Mouse (Mus musculus) forebrain, embryonic 16.5 days (tissue): Measurements from ENCODE around the gene Slc44a4. TPM values are rescaled to one million over a fixed set of nuclear protein-coding genes. Genes with fewer than 3 reads are reported as not detected.
"Not testable (repeated sequence)": the region's sequence is repeated elsewhere in the genome, so short reads cannot be mapped to it uniquely, and the experiment has no call there.

Experiments used
- ATAC-seq: fragments of 200-750 bp; cut with Nextera tagmentation; 2 replicates; pipeline ENCODE4 v1.8.0; 2017; ENCODE audit warnings: mild to moderate bottlenecking, moderate library complexity
- H3K27ac ChIP-seq: fragments of 300-500 bp; sonication (generic); 2 replicates; pipeline ENCODE4 v1.5.1; 2014; ENCODE audit warnings: low read length, control low read depth
- H3K27me3 ChIP-seq: fragments of 300-500 bp; sonication (generic); replicated peaks from 2 replicates; pipeline ENCODE4 v1.6.1; 2014; ENCODE audit warnings: low read length; ENCODE audit not compliant: control insufficient read depth, insufficient read depth
- H3K36me3 ChIP-seq: fragments of 300-500 bp; sonication (generic); 2 replicates; pipeline ENCODE4 v1.6.1; 2014; ENCODE audit not compliant: control insufficient read depth, insufficient read depth
- H3K4me1 ChIP-seq: fragments of 300-500 bp; sonication (generic); replicated peaks from 2 replicates; pipeline ENCODE4 v1.6.1; 2014; ENCODE audit warnings: low read length; ENCODE audit not compliant: control insufficient read depth, insufficient read depth
- H3K4me2 ChIP-seq: fragments of 300-500 bp; sonication (generic); 2 replicates; pipeline ENCODE4 v1.6.1; 2014; ENCODE audit warnings: mild to moderate bottlenecking, low read length, control low read depth
- H3K4me3 ChIP-seq: fragments of 300-500 bp; sonication (generic); replicated peaks from 2 replicates; pipeline ENCODE4 v1.5.1; 2014; ENCODE audit warnings: mild to moderate bottlenecking, low read length, control low read depth
- H3K9ac ChIP-seq: fragments of 300-500 bp; sonication (generic); replicated peaks from 2 replicates; pipeline ENCODE4 v1.6.1; 2014; ENCODE audit warnings: low read depth, low read length, control low read depth
- H3K9me3 ChIP-seq: fragments of 300-500 bp; sonication (generic); 2 replicates; pipeline ENCODE4 v1.6.1; 2016; ENCODE audit warnings: low read length; ENCODE audit not compliant: control insufficient read depth
- WGBS: fragments of 180-500 bp; shearing (Covaris S2); extraction: QIAGEN DNeasy Blood & Tissue Kit; methylation state at CpG from one replicate; pipeline ENCODE4 v1.1.7; 2014; 5-methylcytosine and 5-hydroxymethylcytosine counted together
- polyA plus RNA-seq: library from polyadenylated mRNA; unstranded; fragments of >200 nt; fragmentation: Nextera tagmentation; extraction: Ambion mirVana; gene quantifications from 2 replicates; pipeline ENCODE4 v1.2.1, GENCODE M21; 2015

The Slc44a4 gene
- polyA plus RNA-seq, 1 experiment from 2014 or later, result 0.09 TPM

DNA sequence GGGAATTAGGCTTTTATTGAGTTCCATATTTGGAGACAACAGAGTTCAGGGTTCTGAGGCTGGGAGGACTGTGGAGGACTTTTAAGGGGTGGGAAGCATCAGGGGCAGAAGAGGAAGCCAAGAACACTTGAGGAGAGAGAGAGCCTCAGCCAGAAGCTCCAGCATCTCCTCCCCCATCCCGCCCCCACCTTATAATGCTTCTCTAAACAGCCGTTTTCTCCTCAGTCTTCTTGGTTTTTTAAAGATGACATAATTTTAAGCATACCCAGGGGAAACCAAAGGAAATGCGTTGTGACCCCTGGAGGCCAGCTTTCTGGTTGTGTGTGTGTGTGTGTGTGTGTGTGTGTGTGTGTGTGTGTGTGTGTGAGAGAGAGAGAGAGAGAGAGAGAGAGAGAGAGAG lies 47.9 kb downstream of the Slc44a4 start:
- 34% methylated on average over 3 of the region's 3 CpGs for WGBS
- ATAC-seq, result no peak

GRCm38 (mm10) chr17:34962841-34963240 lies 48.6 kb downstream of the Slc44a4 start:
- Histone ChIP-seq H3K4me3 (no peak overlapping the region), H3K4me2 (no peak overlapping the region), H3K4me1 (peaks cover 7% of the 10 kb centered on the region), H3K9me3 (no peaks in the 10 kb centered on the region), H3K9ac (no peak overlapping the region), H3K27ac (no peak overlapping the region), H3K36me3 (no peaks in the 10 kb centered on the region), H3K27me3 (peaks cover 7% of the 10 kb centered on the region; the same call in 1 of the 2 replicates)
- ATAC-seq, result no peak
- WGBS, result 48% methylated on average over 1 of the region's 1 CpGs

More for the DNA sequence above, 47.9 kb downstream of the Slc44a4 start:
- no peak overlapping the region for H3K9ac ChIP-seq
- peaks cover 5% of the 10 kb centered on the region; the same call in 1 of the 2 replicates for H3K27me3 ChIP-seq
- no peak overlapping the region for H3K4me2 ChIP-seq
- H3K36me3 ChIP-seq, result no peaks in the 10 kb centered on the region
- H3K4me3 ChIP-seq, result no peak overlapping the region
- H3K9me3 ChIP-seq, result no peaks in the 10 kb centered on the region
- no peak overlapping the region for H3K27ac ChIP-seq
- H3K4me1 ChIP-seq, result peaks cover 7% of the 10 kb centered on the region

DNA sequence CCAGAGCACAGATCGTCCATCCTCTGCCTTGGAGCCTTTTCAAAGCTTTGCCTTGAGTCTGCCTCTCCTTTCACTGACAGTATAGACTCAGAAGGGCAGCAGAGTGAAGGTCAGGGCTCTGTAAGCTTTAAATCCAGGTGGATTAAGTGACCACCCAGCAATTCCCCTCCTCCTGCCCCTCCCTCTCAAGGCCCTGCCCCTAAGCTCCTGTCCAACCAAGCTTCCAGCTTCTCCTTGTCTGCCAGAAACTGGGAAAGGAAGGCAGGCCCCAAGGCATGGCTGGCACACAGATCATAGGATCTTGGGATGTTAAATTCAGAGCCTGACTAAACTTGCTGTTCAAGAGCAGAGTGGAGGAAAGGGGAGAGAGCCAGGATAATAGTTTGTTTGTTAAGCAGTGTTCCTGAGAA lies 50.4 kb downstream of the Slc44a4 start:
- ATAC-seq, result no peak
- peaks cover 23% of the 10 kb centered on the region for H3K27me3 ChIP-seq
- H3K4me1 ChIP-seq, result peaks cover 3% of the 10 kb centered on the region
- H3K9me3 ChIP-seq, result no peaks in the 10 kb centered on the region
- H3K4me3 ChIP-seq, result no peak overlapping the region
- no peaks in the 10 kb centered on the region for H3K36me3 ChIP-seq
- H3K9ac ChIP-seq, result no peak overlapping the region
- H3K27ac ChIP-seq, result no peak overlapping the region
- no peak overlapping the region for H3K4me2 ChIP-seq
- WGBS, result 6% methylated on average over 1 of the region's 1 CpGs

GRCm38 (mm10) chr17:34965627-34966026 lies 51.4 kb downstream of the Slc44a4 start:
- H3K4me2 ChIP-seq, result no peak overlapping the region
- H3K36me3 ChIP-seq, result no peaks in the 10 kb centered on the region
- no peaks in the 10 kb centered on the region for H3K9me3 ChIP-seq
- no peak overlapping the region for H3K4me3 ChIP-seq
- H3K4me1 ChIP-seq, result no peaks in the 10 kb centered on the region
- ATAC-seq, result no peak
- 83% methylated on average over 5 of the region's 5 CpGs for WGBS
- H3K9ac ChIP-seq, result no peak overlapping the region
- peaks cover 20% of the 10 kb centered on the region for H3K27me3 ChIP-seq
- no peak overlapping the region for H3K27ac ChIP-seq

- not testable (repeated sequence) for H3K9me3 ChIP-seq, H3K4me3 ChIP-seq, ATAC-seq, H3K36me3 ChIP-seq, H3K4me2 ChIP-seq, H3K27ac ChIP-seq, H3K4me1 ChIP-seq, H3K9ac ChIP-seq
- 70% methylated on average over 6 of the region's 11 CpGs for WGBS
- peaks cover 18% of the 10 kb centered on the region for H3K27me3 ChIP-seq
These were observed 55.6 kb downstream of the Slc44a4 start, which contains the start of gene Gm20481 for GRCm38 (mm10) chr17:34969822-34970221. Gm20481 (plus strand) TSS chr17:34969912.

DNA sequence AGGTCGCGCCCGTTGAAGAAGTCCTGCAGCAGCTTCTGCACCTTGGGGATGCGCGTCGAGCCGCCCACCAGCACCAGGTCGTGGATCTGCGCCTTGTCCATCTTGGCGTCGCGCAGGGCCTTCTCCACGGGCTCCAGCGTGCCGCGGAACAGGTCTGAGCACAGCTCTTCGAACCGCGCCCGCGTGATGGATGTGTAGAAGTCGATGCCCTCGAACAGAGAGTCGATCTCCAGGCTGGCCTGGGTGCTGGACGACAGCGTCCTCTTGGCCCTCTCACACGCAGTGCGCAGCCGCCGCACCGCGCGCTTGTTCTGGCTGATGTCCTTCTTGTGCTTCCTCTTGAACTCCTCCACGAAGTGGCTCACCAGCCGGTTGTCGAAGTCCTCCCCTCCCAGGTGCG lies 56.6 kb downstream of the Slc44a4 start:
- H3K9ac ChIP-seq, ATAC-seq, H3K4me3 ChIP-seq, H3K36me3 ChIP-seq, H3K9me3 ChIP-seq, H3K4me1 ChIP-seq, H3K27ac ChIP-seq, H3K4me2 ChIP-seq: not testable (repeated sequence)
- WGBS, result 26% methylated on average over 17 of the region's 37 CpGs
- peaks cover 18% of the 10 kb centered on the region for H3K27me3 ChIP-seq

GRCm38 (mm10) chr17:34971694-34972068 lies 57.4 kb downstream of the Slc44a4 start:
- Histone ChIP-seq H3K9ac (0 out of 2 replicates have a peak overlapping the region, but pooled peaks have one; percentile 25), H3K4me2 (peak overlapping the region; percentile 64), H3K4me3 (peak overlapping the region; percentile 44), H3K27me3 (peaks cover 18% of the 10 kb centered on the region)
- H3K4me1 ChIP-seq, H3K36me3 ChIP-seq, H3K27ac ChIP-seq, H3K9me3 ChIP-seq: not testable (repeated sequence)
- ATAC-seq, result peak; percentile 67
- WGBS, result under 1% methylated on average over 17 of the region's 43 CpGs

DNA sequence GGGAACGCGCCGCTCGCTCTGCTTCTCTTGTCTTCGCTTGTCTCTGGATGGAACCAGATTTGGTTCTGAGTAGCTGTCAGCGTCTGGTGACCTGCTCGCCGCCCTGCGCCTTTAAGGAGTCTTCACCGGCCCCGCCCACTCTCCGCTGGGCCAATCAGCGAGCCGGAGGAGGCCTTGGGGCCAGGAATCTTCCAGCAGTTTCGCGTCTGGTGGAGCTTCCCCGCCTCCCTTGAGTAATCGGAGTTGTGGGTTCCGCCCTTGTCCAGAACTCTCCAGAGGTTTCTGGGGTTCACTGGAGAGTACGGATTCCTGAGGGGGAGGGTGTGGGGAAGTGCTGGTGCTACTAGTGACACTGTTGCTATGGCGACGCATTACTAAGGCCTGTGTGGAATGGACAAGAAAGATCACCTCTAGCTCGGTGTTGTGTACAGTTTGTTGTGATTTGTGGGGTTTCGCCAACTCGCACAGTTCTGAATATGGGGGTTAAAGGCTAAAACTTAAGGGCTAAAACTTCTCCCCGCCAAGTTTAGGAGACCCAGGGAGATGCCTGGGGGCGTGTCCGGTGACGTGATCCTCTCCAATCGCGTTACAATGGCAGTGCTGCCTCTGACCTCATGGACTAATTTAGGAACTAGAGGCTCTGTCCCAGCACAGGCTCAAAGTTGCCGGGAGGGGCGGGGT lies 57.9 kb downstream of the Slc44a4 start, which contains the start of the genes Hspa1a and Hspa1l:
Gene Hspa1a (minus strand): TSS at position 88 of the 681 bp plus-strand sequence.
Gene Hspa1l (plus strand): TSS at position 635 of the 681 bp plus-strand sequence.
- not testable (repeated sequence) for H3K4me1 ChIP-seq, H3K9me3 ChIP-seq, H3K36me3 ChIP-seq, H3K27ac ChIP-seq
- peak; percentile 95 for ATAC-seq
- Histone ChIP-seq H3K4me2 (peak within 1 kb of the TSS; percentile 64), H3K9ac (0 out of 2 replicates have a peak within 1 kb of the TSS, but pooled peaks have one; percentile 25), H3K27me3 (peaks cover 18% of the 10 kb centered on the region), H3K4me3 (peak within 1 kb of the TSS; percentile 44)
- under 1% methylated on average over 31 of the region's 33 CpGs for WGBS

DNA sequence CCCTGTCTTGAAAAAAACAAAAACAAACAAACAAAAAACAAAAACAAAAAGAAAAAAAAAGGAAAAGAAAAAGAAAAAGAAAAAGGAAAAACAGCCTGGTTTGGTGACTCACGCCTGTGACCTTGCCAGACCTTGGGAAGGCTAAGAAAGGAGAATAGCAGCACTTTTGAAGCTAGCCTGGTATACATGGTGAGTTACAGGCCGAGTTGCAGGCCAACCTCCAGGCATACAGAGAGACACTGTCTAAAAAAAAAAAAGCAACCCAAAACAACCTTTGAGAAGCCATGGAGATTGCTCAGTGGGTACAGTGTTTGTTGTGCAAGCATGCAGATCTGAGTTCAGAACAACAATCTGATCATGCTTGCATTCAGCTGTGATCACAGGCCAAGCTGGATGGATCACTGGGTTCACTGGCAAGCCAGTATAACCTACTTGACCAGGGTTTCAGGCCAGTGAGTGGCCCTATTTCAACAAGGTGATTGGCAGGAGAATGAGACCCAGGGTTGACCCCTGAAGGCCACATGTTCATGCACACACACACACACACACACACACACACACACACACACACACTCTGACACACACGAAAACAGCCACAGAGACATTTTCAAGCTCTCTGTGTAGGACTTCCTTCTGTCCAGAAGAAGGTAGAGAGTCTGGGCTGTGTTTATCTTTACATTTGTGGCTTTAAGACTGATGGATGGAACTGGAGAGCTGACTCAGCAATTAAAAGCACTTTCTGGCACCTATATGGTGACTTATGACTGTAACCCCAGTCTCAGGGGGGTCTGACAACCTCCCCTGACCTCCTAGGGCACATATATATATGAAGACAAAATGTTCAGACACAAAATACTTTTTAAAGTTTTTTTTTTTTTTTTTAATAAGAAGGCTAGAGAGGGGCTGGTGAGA lies 61.6 kb downstream of the Slc44a4 start:
- Histone ChIP-seq H3K27me3 (no peaks in the 10 kb centered on the region), H3K9ac (no peak overlapping the region), H3K4me3 (no peak overlapping the region), H3K27ac (no peak overlapping the region), H3K4me1 (peaks cover 11% of the 10 kb centered on the region), H3K36me3 (no peaks in the 10 kb centered on the region), H3K9me3 (no peaks in the 10 kb centered on the region), H3K4me2 (no peak overlapping the region)
- no peak for ATAC-seq
- WGBS, result 73% methylated on average over 3 of the region's 3 CpGs
